Mouse (Mus musculus) A20 (cell line): ENCODE results near the gene Col4a3.

ENCODE experiments used
- DNase-seq: peaks from one replicate; pipeline ENCODE4 v3.0.0-alpha.2; 2011; ENCODE audit warnings: low read depth, low spot score

Gene Col4a3

GRCm38 (mm10) chr1:82768269-82768668, 181.5 kb downstream of the Col4a3 start, which contains the start of gene Tm4sf20:
Gene Tm4sf20, minus strand, starts transcription at chr1:82768461.
- no peak for DNase-seq

- no peak for DNase-seq
These were observed 184.4 kb downstream of the Col4a3 start, which contains the start of gene Gm47791 for GRCm38 (mm10) chr1:82771022-82771586. Gene Gm47791, minus strand, starts transcription at chr1:82771243.
